Mouse (Mus musculus): ENCODE measurements at regions not wholly inside any gene's neighbourhood (a gene's known extent, or its start where the extent isn't known, plus 50 kb on each side); places are given as distances from the start of the nearest gene placed in this dataset.
"Not testable (repeated sequence)": the region's sequence is repeated elsewhere in the genome, so short reads cannot be mapped to it uniquely, and the experiment has no call there.

GRCm38 (mm10) chr2:51767507-51768135 is 140.3 kb downstream of the Tas2r134 start:
- WGBS: 60% methylated on average over 4 of the region's 4 CpGs
- Histone ChIP-seq H3K27ac (ENCODE audit: low read depth, low read length) (no peak overlapping the region), H3K36me3 (ENCODE audit: control insufficient read depth, insufficient read depth, low read length) (no peaks in the 10 kb centered on the region), H3K4me2 (ENCODE audit: low read depth, low read length, severe bottlenecking) (no peak overlapping the region), H3K4me1 (replicated peaks; ENCODE audit: control insufficient read depth, insufficient read depth, low read length) (0 out of 2 replicates have a peak, but pooled peaks cover 2% of the 10 kb centered on the region), H3K9me3 (ENCODE audit: control insufficient read depth, low read length) (no peaks in the 10 kb centered on the region), H3K4me3 (ENCODE audit: low read depth, low read length) (no peak overlapping the region), H3K27me3 (ENCODE audit: control insufficient read depth, insufficient read depth, low read length) (no peaks in the 10 kb centered on the region), H3K9ac (ENCODE audit: low read length) (no peak overlapping the region)
- no peak for DNase-seq (ENCODE audit: low spot score)
- ATAC-seq (replicated peaks; ENCODE audit: low FRiP score): no peak

DNA sequence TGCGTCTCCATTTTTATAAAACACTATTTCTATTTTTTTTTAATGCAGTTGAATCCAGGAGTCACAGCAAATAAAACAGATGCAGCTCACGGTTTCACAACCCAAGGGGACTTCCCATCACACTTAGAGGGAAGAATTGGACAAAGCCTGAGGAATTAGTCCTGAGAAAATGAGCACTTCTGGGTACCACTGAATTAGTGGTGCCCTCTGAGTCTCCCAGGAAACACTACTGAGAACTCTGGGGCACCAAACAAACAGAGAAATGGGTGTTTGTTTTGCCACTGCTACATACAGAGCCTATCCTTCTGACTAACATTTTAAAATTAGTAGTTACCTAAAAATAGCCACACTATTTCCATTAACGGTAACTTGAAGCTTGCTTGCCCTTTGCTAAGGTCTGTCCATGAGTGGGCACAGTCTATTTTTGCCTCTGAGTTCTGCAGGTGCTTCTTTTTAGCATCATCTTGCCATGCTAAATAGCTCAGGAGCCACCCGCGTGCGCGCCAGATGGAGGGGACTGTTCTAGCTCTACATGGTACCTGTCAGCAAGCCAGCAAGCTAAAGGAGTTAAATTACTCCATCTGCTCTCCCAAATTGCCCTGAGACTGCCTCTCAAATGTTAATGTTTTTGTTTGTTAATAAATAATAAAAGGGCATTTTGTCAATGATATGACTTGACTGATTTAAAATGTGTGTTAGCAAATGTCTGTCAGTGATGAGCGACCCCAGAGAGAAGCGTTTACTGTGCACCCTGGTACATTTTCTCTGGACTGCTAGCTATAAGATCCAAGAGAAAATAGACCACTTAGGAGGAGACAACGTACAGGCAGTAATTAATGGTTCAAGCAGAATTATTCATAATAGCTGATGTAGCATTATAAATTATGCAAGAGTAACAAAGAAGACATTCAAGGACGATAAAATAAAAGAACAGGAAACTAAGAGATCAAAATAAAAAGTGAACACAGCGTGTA is 141.3 kb downstream of the Tas2r134 start:
- WGBS: 74% methylated on average over 12 of the region's 12 CpGs
- H3K27ac ChIP-seq (ENCODE audit: low read depth, low read length): no peak overlapping the region

DNA sequence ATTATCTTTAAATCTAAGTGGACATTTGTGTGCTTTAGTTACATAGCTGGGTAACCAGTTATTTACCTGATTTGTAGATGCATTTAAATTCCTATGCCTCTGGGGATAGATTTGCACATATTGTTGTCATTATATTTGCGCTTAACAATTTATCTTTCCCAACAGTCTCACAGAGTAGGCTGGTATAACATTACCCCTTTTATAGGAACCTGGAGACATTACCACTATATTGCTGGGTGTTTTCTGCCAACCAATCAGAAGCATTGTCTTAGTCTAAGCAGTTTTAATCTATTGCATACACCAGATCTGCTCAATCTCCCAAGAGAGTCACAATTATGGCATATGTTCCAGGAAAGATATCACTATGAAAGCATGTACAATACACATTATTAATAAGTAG is 149.8 kb downstream of the Rbm43 start:
- Histone ChIP-seq H3K4me1 (replicated peaks; ENCODE audit: control insufficient read depth, insufficient read depth, low read length) (no peaks in the 10 kb centered on the region), H3K9me3 (ENCODE audit: control insufficient read depth, low read length) (no peaks in the 10 kb centered on the region), H3K27me3 (ENCODE audit: control insufficient read depth, insufficient read depth, low read length) (no peaks in the 10 kb centered on the region), H3K36me3 (ENCODE audit: control insufficient read depth, insufficient read depth, low read length) (no peaks in the 10 kb centered on the region), H3K27ac (ENCODE audit: low read depth, low read length) (no peak overlapping the region), H3K4me2 (ENCODE audit: low read depth, low read length, severe bottlenecking) (no peak overlapping the region), H3K9ac (ENCODE audit: low read length) (no peak overlapping the region), H3K4me3 (ENCODE audit: low read depth, low read length) (no peak overlapping the region)
- WGBS: 84% methylated on average over 1 of the region's 1 CpGs
- DNase-seq (ENCODE audit: low spot score) (no peak), ATAC-seq (replicated peaks; ENCODE audit: low FRiP score) (no peak)

More for the DNA sequence above, 141.3 kb downstream of the Tas2r134 start:
- Histone ChIP-seq H3K36me3 (ENCODE audit: control insufficient read depth, insufficient read depth, low read length) (no peaks in the 10 kb centered on the region), H3K9ac (ENCODE audit: low read length) (no peak overlapping the region), H3K27me3 (ENCODE audit: control insufficient read depth, insufficient read depth, low read length) (no peaks in the 10 kb centered on the region), H3K4me3 (ENCODE audit: low read depth, low read length) (no peak overlapping the region), H3K4me2 (ENCODE audit: low read depth, low read length, severe bottlenecking) (no peak overlapping the region), H3K4me1 (replicated peaks; ENCODE audit: control insufficient read depth, insufficient read depth, low read length) (0 out of 2 replicates have a peak, but pooled peaks cover 2% of the 10 kb centered on the region), H3K9me3 (ENCODE audit: control insufficient read depth, low read length) (no peaks in the 10 kb centered on the region)
- DNase-seq (ENCODE audit: low spot score) (no peak), ATAC-seq (replicated peaks; ENCODE audit: low FRiP score) (no peak; the same call in 1 of the 2 replicates)

DNA sequence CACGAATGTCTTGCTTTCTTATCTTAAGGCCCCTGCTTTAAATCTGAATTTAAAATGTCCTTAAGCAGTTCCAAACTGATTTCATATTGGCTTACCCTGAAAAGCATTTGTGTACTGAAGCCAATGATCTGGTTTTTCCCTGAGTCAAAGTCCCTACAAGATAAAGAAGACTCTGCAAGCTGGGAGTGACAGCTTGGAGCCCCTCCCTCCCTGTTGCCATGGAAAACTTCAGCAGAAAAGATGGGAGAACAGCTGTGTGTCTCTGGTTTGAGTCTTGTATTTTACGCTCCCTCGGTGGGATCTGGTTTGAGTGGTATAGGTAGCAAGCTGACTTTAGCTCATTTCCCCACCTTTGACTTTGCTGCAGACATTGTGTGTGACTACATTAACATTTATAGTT is 146.1 kb downstream of the Rbm43 start:
- WGBS: 82% methylated on average over 3 of the region's 3 CpGs
- Histone ChIP-seq H3K9me3 (ENCODE audit: control insufficient read depth, low read length) (no peaks in the 10 kb centered on the region), H3K4me2 (ENCODE audit: low read depth, low read length, severe bottlenecking) (no peak overlapping the region), H3K9ac (ENCODE audit: low read length) (no peak overlapping the region), H3K4me3 (ENCODE audit: low read depth, low read length) (no peak overlapping the region), H3K27ac (ENCODE audit: low read depth, low read length) (no peak overlapping the region), H3K27me3 (ENCODE audit: control insufficient read depth, insufficient read depth, low read length) (no peaks in the 10 kb centered on the region), H3K4me1 (replicated peaks; ENCODE audit: control insufficient read depth, insufficient read depth, low read length) (no peaks in the 10 kb centered on the region), H3K36me3 (ENCODE audit: control insufficient read depth, insufficient read depth, low read length) (no peaks in the 10 kb centered on the region)
- ATAC-seq (replicated peaks; ENCODE audit: low FRiP score) (no peak), DNase-seq (ENCODE audit: low spot score) (no peak)

- H3K9me3 ChIP-seq (ENCODE audit: control insufficient read depth, low read length); H3K27ac ChIP-seq (ENCODE audit: low read depth, low read length); H3K4me1 ChIP-seq (replicated peaks; ENCODE audit: control insufficient read depth, insufficient read depth, low read length); H3K4me2 ChIP-seq (ENCODE audit: low read depth, low read length, severe bottlenecking); H3K9ac ChIP-seq (ENCODE audit: low read length); H3K4me3 ChIP-seq (ENCODE audit: low read depth, low read length); ATAC-seq (replicated peaks; ENCODE audit: low FRiP score); H3K27me3 ChIP-seq (ENCODE audit: control insufficient read depth, insufficient read depth, low read length); DNase-seq (ENCODE audit: low spot score); H3K36me3 ChIP-seq (ENCODE audit: control insufficient read depth, insufficient read depth, low read length): not testable (repeated sequence)
- WGBS: 94% methylated on average over 2 of the region's 2 CpGs
Measured at GRCm38 (mm10) chr2:51793291-51793690, 141.7 kb downstream of the Rbm43 start.

- no peaks in the 10 kb centered on the region for H3K27me3 ChIP-seq (ENCODE audit: control insufficient read depth, insufficient read depth, low read length)
- 93% methylated on average over 1 of the region's 1 CpGs for WGBS
- no peaks in the 10 kb centered on the region for H3K4me1 ChIP-seq (replicated peaks; ENCODE audit: control insufficient read depth, insufficient read depth, low read length)
- ATAC-seq (replicated peaks; ENCODE audit: low FRiP score) (no peak), DNase-seq (ENCODE audit: low spot score) (no peak)
- no peak overlapping the region for H3K4me2 ChIP-seq (ENCODE audit: low read depth, low read length, severe bottlenecking)
- no peaks in the 10 kb centered on the region for H3K36me3 ChIP-seq (ENCODE audit: control insufficient read depth, insufficient read depth, low read length)
- no peaks in the 10 kb centered on the region for H3K9me3 ChIP-seq (ENCODE audit: control insufficient read depth, low read length)
- H3K9ac ChIP-seq (ENCODE audit: low read length): no peak overlapping the region
- H3K27ac ChIP-seq (ENCODE audit: low read depth, low read length): no peak overlapping the region
- H3K4me3 ChIP-seq (ENCODE audit: low read depth, low read length): no peak overlapping the region
Measured at GRCm38 (mm10) chr2:51799856-51800255, 135.1 kb downstream of the Rbm43 start.

DNA sequence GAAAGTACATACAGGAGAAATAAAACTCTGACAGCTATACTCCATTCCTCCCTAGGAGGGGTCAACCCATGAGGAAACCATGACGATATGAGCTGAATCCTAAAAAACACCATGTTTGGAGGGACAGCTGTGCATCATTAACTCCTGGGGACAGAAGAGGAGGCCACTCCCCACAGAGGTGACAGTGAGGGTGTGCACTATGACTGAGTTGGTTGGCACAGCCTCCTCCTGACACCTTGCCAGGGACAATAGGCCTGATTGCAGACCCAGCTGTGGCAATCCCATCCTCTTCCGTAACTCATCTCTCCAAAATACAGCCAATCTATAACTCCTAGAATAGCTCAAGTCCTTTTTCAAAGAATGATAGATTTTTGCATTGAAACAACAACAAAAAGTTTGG is 112.0 kb downstream of the Rbm43 start:
- DNase-seq (ENCODE audit: low spot score) (no peak), ATAC-seq (replicated peaks; ENCODE audit: low FRiP score) (no peak)
- H3K4me1 ChIP-seq (replicated peaks; ENCODE audit: control insufficient read depth, insufficient read depth, low read length): no peaks in the 10 kb centered on the region
- no peaks in the 10 kb centered on the region for H3K36me3 ChIP-seq (ENCODE audit: control insufficient read depth, insufficient read depth, low read length)
- no peaks in the 10 kb centered on the region for H3K27me3 ChIP-seq (ENCODE audit: control insufficient read depth, insufficient read depth, low read length)
- no peak overlapping the region for H3K27ac ChIP-seq (ENCODE audit: low read depth, low read length)
- 83% methylated on average over 2 of the region's 2 CpGs for WGBS
- no peak overlapping the region for H3K4me3 ChIP-seq (ENCODE audit: low read depth, low read length)
- H3K9ac ChIP-seq (ENCODE audit: low read length): no peak overlapping the region
- H3K9me3 ChIP-seq (ENCODE audit: control insufficient read depth, low read length): no peaks in the 10 kb centered on the region
- H3K4me2 ChIP-seq (ENCODE audit: low read depth, low read length, severe bottlenecking): no peak overlapping the region

DNA sequence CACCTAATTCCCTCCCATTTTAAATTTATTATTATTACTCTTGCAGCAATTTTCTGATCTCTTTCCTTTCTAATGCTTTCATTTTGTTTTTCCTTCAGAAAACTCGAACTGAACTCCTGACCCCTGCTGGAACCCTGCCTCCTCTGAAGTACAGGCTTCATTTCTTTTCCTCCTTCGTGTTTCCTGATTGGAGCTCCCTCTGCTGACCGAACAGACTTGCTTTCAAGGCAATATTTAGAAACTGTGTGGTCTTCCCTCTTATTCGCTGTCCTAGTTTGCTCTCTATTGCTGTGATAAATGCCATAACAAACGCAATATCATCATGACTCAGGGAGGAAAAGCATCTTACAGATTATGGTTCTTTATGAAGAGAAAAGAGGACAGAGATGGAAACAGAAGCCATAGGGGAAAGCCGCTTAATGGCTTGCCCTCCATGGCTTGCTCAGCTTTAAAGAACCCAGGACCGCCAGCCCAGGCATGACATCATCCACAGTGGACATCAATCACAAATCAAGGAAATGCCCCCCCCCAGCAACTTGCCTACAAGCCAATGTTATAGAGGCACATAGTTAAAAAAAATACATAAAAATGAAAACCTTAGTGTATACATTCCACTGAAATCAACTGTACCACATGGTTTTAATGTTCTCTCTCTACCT is 104.5 kb downstream of the Rbm43 start:
- Histone ChIP-seq H3K9ac (ENCODE audit: low read length) (no peak overlapping the region), H3K4me1 (replicated peaks; ENCODE audit: control insufficient read depth, insufficient read depth, low read length) (no peaks in the 10 kb centered on the region), H3K4me3 (ENCODE audit: low read depth, low read length) (no peak overlapping the region), H3K9me3 (ENCODE audit: control insufficient read depth, low read length) (no peaks in the 10 kb centered on the region), H3K27ac (ENCODE audit: low read depth, low read length) (no peak overlapping the region), H3K27me3 (ENCODE audit: control insufficient read depth, insufficient read depth, low read length) (no peaks in the 10 kb centered on the region), H3K36me3 (ENCODE audit: control insufficient read depth, insufficient read depth, low read length) (no peaks in the 10 kb centered on the region), H3K4me2 (ENCODE audit: low read depth, low read length, severe bottlenecking) (no peak overlapping the region)
- peak; percentile 44; the same call in 1 of the 2 replicates for ATAC-seq (replicated peaks; ENCODE audit: low FRiP score)
- WGBS: 44% methylated on average over 7 of the region's 7 CpGs
- no peak for DNase-seq (ENCODE audit: low spot score)

Data from forebrain, embryonic 11.5 days (tissue).